ENCODE assay signal across 16 mouse cellular contexts in genomic region chr2:134393421-134393820, GRCm38 (mm10).
"Had no signal": no experiment of that assay in that cellular context is flagged by ENCODE, and none has a peak within 500 bp of the region (broad histone marks: within the 10 kb centered on the region; RNA-seq: fewer than 3 reads in every experiment).

No protein-coding gene starts in this region.

- ATAC-seq: hindbrain, embryonic 16.5 days; inflammation-experienced regulatory T-cells, adult 6 months; intestine, embryonic 15.5 days; intestine, postnatal 0 days had no signal

- DNase-seq: gastrocnemius, postnatal 14 days; gastrocnemius, postnatal 36 days; heart, adult 18-20 months; heart, postnatal 10 days; heart, postnatal 4 days; kidney, adult 18-20 months; kidney, adult 8-10 months; kidney, postnatal 10 days; kidney, postnatal 25 days; layer of hippocampus, adult 9-11 months; liver; liver, embryonic 13.5 days had no signal
